ENCODE assay signal across 26 mouse cellular contexts in the genomic region with DNA sequence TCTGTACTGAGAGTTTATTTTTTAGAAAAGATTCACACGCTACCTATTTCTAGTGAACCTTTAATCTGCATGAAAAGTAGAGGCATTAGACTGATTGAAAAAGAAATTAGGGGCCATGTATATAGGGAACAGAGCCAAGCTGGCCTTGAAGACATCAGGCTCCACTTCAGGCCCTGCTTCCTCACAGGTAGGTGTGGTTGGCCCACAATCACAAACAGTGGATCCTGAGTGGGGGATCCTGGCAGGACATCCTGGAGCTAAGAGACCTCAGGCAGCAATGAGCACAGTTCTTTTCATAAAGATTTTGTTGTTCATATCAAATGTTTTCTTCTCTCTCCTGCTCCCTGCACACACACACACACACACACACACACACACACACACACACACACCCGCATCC.
"Had no signal": no experiment of that assay in that cellular context is flagged by ENCODE, and none has a peak within 500 bp of the region (broad histone marks: within the 10 kb centered on the region; RNA-seq: fewer than 3 reads in every experiment).

No protein-coding gene starts in this region.

- H3K9me3 ChIP-seq: heart, embryonic 15.5 days; limb, embryonic 10.5 days had no signal

- H3K27me3 ChIP-seq: heart, embryonic 13.5 days; heart, embryonic 15.5 days; hindbrain, embryonic 13.5 days; hindbrain, embryonic 15.5 days; kidney, embryonic 15.5 days; limb, embryonic 12.5 days had no signal

- ATAC-seq: forebrain, postnatal 0 days; hindbrain, postnatal 0 days; intestine, embryonic 16.5 days had no signal

- H3K4me3 ChIP-seq: gastrocnemius, adult 2 months; heart, embryonic 13.5 days; heart, embryonic 15.5 days; hindbrain, embryonic 13.5 days; hindbrain, embryonic 15.5 days; kidney, embryonic 15.5 days; limb, embryonic 10.5 days; limb, embryonic 12.5 days had no signal

- H3K9ac ChIP-seq: forebrain, postnatal 0 days; heart, embryonic 13.5 days; heart, embryonic 15.5 days; hindbrain, embryonic 13.5 days; hindbrain, embryonic 15.5 days; kidney, embryonic 15.5 days; limb, embryonic 12.5 days had no signal

- H3K4me2 ChIP-seq: heart, embryonic 11.5 days; heart, embryonic 13.5 days; heart, embryonic 15.5 days; hindbrain, embryonic 13.5 days; hindbrain, embryonic 15.5 days; kidney, embryonic 15.5 days; limb, embryonic 12.5 days had no signal

- H3K4me1 ChIP-seq: heart, embryonic 13.5 days; heart, embryonic 15.5 days; hindbrain, embryonic 13.5 days; hindbrain, embryonic 15.5 days; kidney, embryonic 15.5 days; limb, embryonic 10.5 days had no signal

- H3K36me3 ChIP-seq: heart, embryonic 13.5 days; heart, embryonic 15.5 days; hindbrain, embryonic 13.5 days; hindbrain, embryonic 15.5 days; kidney, embryonic 15.5 days; limb, embryonic 10.5 days; limb, embryonic 12.5 days had no signal

- DNase-seq: forebrain, postnatal 0 days; gastrocnemius, adult 2 months; gastrocnemius, postnatal 10 days; gastrocnemius, postnatal 36 days; heart, adult 18-20 months; heart, postnatal 14 days; heart, postnatal 36 days; kidney, adult 11 months; kidney, adult 2 months; kidney, adult 9 months; kidney, postnatal 14 days; kidney, postnatal 36 days; layer of hippocampus, adult 9-11 months; layer of hippocampus, postnatal 36 days; liver had no signal

- H3K27ac ChIP-seq: gastrocnemius, adult 2 months; heart, embryonic 13.5 days; heart, embryonic 15.5 days; hindbrain, embryonic 13.5 days; hindbrain, embryonic 15.5 days; hindbrain, postnatal 0 days; kidney, embryonic 15.5 days; kidney, postnatal 0 days; limb, embryonic 10.5 days; limb, embryonic 12.5 days had no signal
